Mouse (Mus musculus) gastrocnemius, adult 8-10 months (tissue): ENCODE results near the gene Lrat. TPM values are rescaled to one million over a fixed set of nuclear protein-coding genes. Genes with fewer than 3 reads are reported as not detected.

Source experiments
- DNase-seq, 2 experiments: peaks; one replicate each; pipeline ENCODE4 v3.0.0; 2022; ENCODE audit warnings: low spot score in 2 of 2
- total RNA-seq, 4 experiments: library from RNA; stranded (reverse); gene quantifications; 2 replicates each; pipeline ENCODE4 v1.2.4; 2022

Lrat gene
- not detected for total RNA-seq

DNA sequence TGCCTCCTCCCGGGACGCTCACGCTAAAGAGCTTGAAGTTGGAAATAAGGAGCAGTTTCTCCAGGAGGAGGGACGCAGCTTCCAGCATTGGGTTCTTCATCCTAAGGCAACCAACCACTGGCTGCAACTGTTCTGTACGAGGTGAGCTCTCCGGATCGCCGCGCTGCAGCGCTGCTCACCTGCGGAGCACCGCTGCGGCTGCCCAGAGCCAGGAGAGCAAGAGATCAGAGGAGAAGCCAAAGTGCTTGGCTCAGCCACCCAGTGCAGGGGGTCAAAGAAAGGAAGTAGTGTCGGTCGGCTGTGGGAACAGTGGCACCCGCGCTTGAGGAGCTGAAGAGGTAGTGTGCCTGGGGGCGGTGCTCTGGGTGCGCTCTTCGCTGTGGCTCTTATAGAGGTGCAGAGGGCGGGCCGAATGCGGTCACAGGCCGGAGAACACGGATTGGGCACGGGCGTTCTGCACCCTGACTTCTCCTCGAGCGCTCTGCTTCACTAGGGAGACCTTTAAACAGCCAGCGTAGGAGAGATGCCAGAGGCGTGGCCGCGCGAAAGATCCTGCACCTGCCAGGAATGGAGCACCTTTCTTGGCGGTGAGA, at the start of gene Lrat:
Gene Lrat (minus strand): TSS at position 361 of the 593 bp plus-strand sequence.
- DNase-seq: no peak

DNA sequence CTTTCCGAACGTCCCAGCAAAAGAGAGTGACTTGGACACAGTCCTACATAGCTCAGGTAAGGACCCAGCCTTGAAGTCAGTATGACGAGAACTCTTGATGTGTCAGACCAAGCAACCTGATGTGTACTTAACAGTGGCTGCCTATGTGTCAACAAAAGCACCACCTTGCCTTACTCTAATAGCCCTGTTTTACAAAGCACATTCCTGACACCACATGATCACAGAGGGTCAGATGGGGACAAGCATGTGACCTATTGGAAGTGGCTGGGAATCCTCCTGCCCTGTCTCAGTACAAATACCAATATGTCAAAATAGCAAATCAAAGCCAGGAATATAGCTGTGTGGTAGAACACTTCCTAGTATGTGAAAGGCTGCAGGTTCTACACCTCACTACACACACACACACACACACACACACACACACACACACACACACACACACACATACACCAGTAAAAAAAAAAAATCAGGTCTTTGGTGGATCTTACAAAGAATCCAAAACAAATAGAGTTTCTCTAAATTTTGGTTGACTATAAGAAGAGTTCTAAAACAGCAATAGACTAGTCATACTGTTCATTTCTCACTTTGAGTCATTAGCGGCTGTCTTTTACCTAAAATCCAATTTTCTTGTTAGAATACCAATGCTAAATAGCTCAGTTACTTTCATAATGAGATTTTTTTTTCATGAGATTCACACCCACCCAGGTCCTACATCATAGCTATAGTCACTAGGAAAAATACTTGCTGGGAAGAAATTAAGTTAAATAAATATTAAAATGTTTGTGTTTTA, 48.6 kb upstream of the Lrat start:
- no peak for DNase-seq

DNA sequence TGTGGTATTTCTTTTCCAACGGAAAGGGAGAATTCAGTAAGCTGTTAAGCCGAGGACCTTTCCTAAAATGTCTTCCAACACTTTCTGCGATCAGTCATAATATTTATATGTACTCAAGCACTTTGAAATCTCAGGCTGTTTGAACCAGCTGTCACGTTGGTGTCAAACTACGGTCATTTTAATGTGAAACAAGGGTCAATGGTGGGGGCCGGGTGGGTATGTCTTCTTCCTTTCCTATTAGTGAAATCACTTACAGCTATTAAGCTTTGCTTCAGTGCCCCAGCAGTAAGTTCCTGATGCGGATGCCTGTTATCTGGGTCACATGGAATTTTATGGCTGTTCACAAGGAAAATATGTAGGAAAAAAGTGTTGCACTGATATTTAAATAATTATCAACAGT, 46.9 kb upstream of the Lrat start:
- no peak for DNase-seq

DNA sequence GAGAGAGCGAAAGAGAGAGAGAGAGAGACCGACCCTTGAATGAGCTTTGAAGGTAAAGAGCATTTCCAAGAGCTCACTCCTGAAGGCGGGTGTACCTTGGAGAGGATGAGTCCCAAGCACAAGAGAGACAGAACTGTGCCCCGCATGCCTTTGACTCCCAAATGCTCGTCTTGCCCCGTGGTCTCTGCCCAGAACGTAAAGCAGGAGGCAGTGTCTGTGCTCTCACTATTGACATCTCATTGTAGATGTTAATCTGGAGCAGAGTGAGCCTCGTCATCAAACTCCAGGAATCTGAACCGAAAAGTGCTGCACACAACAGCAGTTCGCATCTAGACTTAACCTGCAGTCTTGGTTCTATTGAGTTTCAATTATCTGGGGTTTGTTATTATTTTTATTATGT, 46.4 kb upstream of the Lrat start:
- no peak for DNase-seq

DNA sequence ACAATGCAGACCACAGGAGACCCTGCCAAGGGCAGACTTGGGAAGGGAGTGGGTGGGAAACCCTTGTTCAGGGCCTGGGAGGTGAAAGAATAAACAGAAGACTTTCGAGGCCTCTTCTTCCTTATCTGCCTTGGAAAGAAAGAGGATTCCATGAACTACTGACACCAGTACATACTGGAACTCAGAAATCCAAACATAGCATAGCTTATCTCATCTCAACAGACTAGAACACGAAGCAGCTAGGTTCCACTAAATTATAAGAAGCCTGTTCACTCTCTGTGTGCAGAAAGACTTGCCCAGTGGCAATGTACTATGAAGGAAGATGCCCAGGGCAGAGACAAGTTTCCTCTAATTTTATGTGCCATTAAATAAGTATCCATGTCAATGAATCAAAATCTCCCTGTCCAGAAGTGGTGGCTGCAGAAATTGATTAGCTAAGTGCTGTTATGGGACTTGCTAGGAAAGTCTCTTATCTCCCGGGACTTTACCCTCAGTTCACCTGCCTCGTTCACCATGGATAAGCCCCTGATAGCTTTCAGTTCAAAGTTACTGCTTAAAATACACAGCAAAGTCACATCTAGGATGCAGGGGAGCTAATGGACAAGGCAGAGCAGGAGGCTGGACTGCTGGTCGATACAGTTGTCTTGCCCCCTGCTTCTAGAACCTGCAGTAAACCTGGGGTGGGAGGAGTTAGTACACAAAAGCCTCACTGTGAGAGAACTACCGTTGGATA, 42.8 kb upstream of the Lrat start:
- DNase-seq: no peak

DNA sequence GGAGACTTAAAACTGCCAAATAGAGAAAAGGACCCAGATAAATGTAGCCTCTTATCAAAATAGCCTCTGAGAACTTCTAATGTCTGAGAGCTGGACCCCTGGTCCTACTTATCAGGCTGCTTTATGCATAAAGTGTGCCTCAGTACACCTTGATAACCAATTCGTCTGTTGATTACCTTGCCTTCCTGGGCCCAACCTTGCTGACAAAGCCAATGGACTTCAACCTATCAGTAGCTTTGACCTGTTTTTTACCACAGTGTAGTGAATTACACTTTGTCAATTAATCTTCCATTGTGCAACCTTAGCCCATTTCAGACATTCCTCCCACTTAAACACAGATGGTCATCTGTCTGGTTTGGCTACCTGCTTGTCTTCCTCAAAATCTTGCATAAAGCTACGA, 24.1 kb upstream of the Lrat start:
- DNase-seq: no peak

DNA sequence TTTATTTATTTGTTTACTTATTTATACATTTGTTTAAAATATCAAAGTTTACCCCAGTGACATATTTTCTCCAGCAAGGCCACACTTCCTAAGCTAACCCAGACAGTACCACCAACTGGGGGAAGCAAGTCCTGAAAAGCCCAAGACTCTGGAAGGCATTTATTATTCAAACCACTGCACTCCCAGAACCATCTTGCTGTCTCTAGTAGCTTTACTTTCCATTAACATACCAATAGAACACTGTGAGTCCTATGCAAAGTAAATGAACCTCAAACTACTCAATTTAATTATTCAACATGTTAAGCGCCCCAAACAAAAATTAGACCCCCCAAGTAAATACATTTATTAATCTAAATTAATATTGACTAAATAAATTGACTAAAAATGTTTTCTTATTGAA, 11.9 kb upstream of the Lrat start:
- DNase-seq: no peak

DNA sequence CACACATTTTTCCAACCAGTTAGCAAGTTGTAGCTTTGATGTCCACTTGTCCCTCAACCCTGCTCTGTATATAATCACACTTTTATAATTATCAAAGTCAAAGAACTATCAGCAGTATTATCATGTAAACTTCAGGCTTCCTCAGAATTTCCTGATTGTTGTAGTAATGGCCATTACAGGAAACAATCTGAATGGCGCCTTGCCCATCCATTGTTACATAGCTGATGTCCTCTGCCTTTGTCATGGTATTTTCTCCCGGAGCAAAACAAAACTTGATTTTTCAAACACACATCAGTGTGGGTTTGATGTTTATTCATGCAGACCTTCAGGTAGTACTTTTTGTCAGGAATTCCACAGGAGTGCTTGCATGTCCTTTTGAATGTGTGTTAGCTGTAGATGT, 4.9 kb upstream of the Lrat start:
- no peak for DNase-seq

DNA sequence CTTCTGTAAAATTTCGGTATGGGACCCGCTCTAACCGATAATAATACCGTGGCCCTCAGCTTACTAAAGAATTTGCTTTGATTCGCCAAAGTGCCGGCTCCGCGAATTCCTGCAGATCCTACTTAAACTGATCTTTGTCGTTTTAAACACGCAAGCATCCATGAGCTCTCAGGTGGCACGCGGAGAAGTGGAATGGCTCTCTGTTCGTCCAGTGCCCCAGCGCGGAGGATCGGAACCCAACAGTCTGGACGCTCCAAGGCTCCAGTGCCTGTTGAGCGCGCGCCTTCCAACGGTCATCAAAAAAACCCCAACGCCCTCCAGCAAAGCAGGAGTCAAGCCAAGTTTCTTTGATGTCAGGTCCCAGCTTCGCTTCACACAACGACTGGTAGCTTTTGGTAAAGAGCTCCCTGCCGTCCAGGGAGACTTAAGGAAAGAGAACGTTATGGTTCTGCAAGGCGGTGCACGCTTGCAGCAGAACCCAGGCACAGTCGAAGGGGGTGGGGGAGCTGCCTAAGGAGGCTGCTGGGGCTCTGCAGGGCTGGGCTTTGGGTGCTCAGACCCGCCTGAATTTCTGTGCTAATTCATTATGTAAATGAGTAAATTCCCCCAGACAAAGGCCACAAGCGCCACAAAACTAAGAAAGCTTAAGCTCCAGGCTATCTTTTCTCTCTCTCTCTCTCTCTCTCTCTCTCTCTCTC, 587 bp upstream of the Lrat start:
- DNase-seq: no peak

DNA sequence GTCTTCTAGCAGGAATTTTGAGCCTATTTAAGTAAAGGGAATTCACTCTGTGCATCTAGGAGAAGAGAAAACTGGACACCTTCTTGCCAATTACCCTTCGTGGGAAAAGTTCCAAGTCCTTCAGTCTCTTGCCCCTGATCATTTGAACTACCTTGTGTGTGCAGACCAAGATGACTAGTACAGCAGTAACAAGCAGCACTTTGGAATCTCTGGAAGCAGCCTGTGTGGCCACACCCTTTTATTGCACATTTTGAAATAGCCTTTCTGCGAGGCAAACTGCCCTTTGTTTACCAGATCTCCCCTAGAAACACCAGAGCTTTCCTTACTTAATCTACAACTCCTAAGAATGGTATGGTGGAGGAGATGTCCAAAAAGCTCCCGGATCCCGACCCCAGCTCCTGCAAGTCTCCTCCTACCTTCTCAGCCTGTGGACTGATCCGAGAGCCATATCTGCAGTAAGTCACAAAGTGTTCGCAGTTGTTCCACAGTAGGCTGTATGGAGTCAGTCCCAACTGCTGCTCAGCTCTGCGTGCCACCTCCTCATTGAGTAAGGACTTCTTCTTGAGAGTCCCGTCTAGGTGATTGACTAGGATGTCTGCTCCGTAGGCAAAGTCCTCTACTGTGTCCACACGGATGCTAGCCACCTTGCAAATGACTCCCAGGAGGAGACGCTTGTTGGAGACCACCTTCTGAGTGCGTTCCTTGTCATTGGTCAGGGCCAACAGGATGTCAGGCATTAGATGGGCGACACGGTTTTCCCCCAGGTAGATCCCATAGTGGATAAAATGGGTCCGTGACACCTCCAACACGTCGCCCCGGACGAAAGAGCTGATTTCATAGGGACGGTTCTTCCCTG, 788 bp downstream of the Lrat start:
- DNase-seq: no peak

DNA sequence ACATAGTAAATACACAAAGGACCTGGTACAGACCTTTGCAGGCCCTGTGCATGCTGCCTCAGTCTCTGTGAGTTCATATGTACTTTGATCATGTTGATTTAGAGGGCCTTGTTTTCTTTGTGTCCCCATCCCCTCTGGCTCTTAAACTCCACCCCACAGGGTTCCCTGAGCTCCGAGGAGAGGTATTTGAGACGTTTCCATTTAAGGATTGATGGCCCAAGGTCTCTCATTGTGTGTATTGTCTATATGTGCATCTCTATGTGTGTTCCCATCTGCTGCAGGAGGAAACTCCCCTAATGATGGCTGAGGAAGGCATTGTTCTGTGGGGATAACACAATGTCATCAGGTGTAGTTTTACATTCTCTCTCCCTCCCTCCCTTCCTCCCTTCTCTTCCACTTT, 14.9 kb downstream of the Lrat start:
- DNase-seq: no peak

DNA sequence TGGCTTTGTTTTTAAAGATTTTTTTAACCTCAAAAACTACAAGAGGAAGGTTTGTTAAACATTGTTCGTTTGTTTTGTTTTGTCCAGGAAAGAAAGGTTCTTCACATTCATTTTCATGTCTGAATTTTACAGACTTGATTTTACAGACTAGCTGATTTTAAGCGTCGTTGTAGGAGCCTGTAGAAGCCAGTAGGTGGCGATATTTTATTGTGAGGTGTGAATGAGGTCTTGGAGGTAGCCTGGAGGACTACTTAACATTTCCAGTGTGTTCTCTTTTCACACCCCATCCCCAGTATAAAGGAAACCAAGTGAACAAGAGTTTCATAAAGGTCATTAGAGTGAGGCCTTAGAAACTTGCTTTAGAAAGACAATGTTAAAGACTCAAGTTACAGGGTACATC, 26.5 kb downstream of the Lrat start:
- DNase-seq: no peak

DNA sequence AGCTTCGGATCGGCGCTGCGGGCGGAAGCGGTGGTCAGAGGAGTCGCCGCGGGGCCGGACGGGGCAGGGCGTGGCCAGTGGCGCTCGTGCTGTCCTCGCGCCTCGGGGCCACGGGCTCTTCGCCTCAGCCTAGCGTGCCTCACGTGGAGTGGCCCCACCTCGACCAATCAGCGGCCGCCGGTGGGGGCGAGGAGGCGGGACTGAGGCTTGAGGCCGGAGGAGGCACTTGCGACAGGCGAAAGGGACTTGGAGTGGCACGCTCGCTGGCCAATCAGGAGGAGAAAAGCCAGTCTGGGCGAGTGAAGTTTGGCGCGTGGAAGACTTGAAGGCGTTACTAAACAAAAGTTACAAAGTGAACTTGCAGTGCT, 27.4 kb downstream of the Lrat start, which contains the start of gene Rbm46:
Gene Rbm46 (minus strand): TSS at position 112 of the 368 bp plus-strand sequence.
- DNase-seq: peak; percentile 50 to 63

DNA sequence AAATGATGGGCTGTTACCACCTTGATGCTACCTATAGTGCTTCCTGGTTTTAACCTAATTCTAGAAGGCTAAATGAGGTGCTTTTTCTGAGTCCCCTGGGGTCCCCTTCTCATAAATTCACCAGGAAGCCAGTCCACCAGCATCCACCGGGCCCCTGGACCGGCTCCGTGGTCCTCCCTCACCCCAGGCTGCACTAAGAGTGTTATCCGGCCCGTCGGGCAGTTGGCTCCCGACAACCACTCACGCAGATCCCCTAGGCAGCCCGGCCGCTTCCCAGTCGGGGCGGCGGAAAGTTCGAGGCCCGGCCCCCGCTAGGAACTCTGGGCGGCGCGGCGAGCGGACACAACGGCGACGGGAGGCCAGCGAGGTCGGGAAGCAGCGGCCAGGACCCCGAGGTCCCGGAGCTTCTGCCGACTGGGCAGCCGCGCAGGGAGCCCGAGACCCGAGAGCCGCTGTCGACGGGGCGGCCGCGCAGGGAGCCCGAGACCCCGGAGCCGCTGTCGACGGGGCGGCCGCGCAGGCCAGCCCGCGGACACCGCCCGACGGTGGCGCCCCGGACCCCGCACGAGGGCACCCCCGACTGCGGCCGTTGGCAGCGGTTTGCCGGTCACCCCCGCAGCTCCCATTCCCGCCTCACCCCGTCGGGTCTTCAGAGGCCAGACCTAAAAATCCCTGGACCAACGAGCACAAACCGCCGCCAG, 28.0 kb downstream of the Lrat start:
- DNase-seq: no peak

DNA sequence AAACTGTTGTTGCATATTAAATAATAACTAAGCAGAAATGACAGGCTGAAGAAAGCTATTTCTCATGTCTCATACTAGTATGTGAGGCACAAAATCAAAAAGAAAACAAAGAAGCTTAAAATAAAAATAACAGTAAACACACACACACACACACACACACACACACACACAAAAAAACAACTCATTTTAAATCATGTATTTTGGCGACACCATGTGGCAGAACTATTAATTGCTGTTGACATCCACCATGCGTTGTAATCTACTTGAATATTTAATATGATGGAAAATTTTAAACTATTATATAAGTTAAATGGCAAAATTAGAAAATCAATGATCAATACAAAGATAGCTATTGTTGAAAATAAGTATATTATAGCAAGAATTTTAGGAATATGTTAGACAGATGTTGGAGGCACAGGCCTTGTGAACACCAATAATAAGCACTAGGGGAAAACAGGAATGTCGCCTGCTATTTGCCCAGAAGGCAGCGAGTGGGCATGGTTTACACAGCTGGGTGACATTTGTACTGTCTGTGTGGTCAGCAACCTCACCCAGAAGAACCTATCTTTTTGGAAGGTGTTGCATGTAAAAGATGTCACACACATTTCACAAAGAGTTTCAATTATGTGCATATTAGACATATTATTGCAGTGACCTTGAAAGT, 46.2 kb downstream of the Lrat start:
- DNase-seq: no peak

Other genes with a start within 250 kb of the Lrat start
- gene Rbm46, start 27.5 kb downstream of the Lrat start, total RNA-seq: under 1 TPM in 1 of 4 experiments, not detected in 3; 0.13 TPM
- gene Fgg, start 103.8 kb upstream of the Lrat start, total RNA-seq: under 1 TPM in 1 of 4 experiments, not detected in 3; 0.70 TPM
- gene Fga, start 122.1 kb upstream of the Lrat start, total RNA-seq: under 1 TPM in 1 of 4 experiments, not detected in 3; 0.94 TPM
- gene Fgb, start 145.9 kb upstream of the Lrat start, total RNA-seq: under 1 TPM in 1 of 4 experiments, not detected in 3; 0.32 TPM
- gene Plrg1, start 151.5 kb upstream of the Lrat start, total RNA-seq: 10 to 100 TPM; 18.0 to 21.7 (median 20.1) TPM
- gene Dchs2, start 224.0 kb upstream of the Lrat start, total RNA-seq: under 1 TPM; 0.36 to 0.63 (median 0.39) TPM